Mouse (Mus musculus): ENCODE results near the gene D10Wsu102e. TPM values are rescaled to one million over a fixed set of nuclear protein-coding genes. Genes with fewer than 3 reads are reported as not detected.
"Not testable (repeated sequence)": the region's sequence is repeated elsewhere in the genome, so short reads cannot be mapped to it uniquely, and the experiment has no call there.

Gene D10Wsu102e
- polyA plus RNA-seq, 1 experiment: 0.54 TPM

DNA sequence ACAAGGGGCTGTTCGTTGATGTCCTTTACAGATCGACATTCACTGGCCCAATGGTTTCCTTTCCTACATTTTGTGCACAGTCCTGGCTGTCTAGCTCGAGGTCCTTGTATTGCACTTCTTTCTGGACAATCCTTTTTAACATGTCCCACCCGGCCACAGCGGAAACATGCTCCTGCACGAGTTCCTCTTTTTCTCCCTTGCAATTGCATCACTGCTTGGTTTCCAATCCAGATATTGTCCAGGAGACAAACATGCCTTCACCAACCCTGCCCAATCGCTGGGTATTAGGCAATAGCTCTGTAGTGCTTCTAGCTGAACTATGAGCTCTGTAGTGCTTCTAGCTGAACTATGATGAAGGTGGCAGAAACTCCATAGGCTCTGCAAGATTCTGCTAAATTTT lies 88.6 kb downstream of the D10Wsu102e start:
- Histone ChIP-seq H3K27ac (ENCODE audit: insufficient read depth, low read depth, low read length) (no peak overlapping the region), H3K4me3 (ENCODE audit: insufficient read depth, low read length) (no peak overlapping the region), H3K4me1 (ENCODE audit: control insufficient read depth, insufficient read depth, low read length) (no peaks in the 10 kb centered on the region)
- TF ChIP-seq CTCF (IDR thresholded peaks at IDR 0.05; ENCODE audit: low read depth, low read length) (no peak), POLR2A (IDR thresholded peaks at IDR 0.05; ENCODE audit: borderline replicate concordance, low read depth, low read length) (no peak)

DNA sequence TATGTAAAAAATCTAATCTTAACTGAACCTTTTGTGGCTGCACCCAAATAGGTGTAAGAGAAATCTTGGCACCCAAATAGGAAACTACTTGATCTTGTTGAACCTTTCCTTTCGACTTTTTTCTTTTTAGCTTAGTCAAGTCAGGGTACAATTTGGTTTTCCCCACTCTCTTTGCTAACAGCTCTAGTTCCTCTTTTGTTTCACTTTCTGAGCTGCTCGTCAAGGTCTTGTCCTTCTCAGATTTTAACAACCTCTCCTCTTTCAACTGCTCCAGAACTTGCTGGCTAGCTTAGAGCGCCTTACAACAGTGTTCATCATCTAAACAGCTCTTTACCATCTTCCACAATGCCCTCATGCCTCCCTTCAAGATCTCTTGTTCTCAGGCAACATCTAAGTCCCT lies 97.5 kb downstream of the D10Wsu102e start:
- no peaks in the 10 kb centered on the region for H3K4me1 ChIP-seq (ENCODE audit: control insufficient read depth, insufficient read depth, low read length)
- TF ChIP-seq POLR2A (IDR thresholded peaks at IDR 0.05; ENCODE audit: borderline replicate concordance, low read depth, low read length): no peak
- no peak for TF ChIP-seq CTCF (IDR thresholded peaks at IDR 0.05; ENCODE audit: low read depth, low read length)
- H3K27ac ChIP-seq (ENCODE audit: insufficient read depth, low read depth, low read length): no peak overlapping the region

DNA sequence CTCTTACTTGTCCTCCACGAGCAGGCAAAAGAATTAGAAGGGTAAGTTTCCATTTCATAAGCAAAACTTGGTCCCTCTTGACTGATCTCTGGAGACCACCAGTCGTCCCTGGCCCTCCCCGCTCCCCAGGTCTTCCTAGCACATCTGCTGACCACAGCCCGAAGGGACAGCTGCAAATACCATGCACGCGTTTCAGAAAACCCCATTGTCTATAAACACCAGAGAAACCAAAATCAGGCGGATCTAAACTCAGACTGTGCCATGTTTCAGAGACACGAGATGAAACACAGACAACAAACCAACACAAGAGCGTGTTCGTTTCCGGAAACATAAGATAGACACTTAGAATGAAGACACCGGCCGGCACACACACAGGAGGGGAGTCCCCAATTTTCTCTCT lies 115.2 kb downstream of the D10Wsu102e start:
- no peaks in the 10 kb centered on the region for H3K4me1 ChIP-seq (ENCODE audit: control insufficient read depth, insufficient read depth, low read length)
- no peak for TF ChIP-seq POLR2A (IDR thresholded peaks at IDR 0.05; ENCODE audit: borderline replicate concordance, low read depth, low read length)
- TF ChIP-seq CTCF (IDR thresholded peaks at IDR 0.05; ENCODE audit: low read depth, low read length): no peak
- no peak overlapping the region for H3K27ac ChIP-seq (ENCODE audit: insufficient read depth, low read depth, low read length)
- no peak overlapping the region for H3K4me3 ChIP-seq (ENCODE audit: insufficient read depth, low read length)

More for the DNA sequence above, 97.5 kb downstream of the D10Wsu102e start:
- no peak overlapping the region for H3K4me3 ChIP-seq (ENCODE audit: insufficient read depth, low read length)

GRCm38 (mm10) chr10:83477286-83477685 lies 117.3 kb downstream of the D10Wsu102e start:
- TF ChIP-seq POLR2A (IDR thresholded peaks at IDR 0.05; ENCODE audit: borderline replicate concordance, low read depth, low read length) (no peak), CTCF (IDR thresholded peaks at IDR 0.05; ENCODE audit: low read depth, low read length) (no peak)
- H3K4me1 ChIP-seq (ENCODE audit: control insufficient read depth, insufficient read depth, low read length): no peaks in the 10 kb centered on the region
- H3K4me3 ChIP-seq (ENCODE audit: insufficient read depth, low read length): no peak overlapping the region
- no peak overlapping the region for H3K27ac ChIP-seq (ENCODE audit: insufficient read depth, low read depth, low read length)

GRCm38 (mm10) chr10:83490506-83490905 lies 130.5 kb downstream of the D10Wsu102e start:
- no peak overlapping the region for H3K27ac ChIP-seq (ENCODE audit: insufficient read depth, low read depth, low read length)
- TF ChIP-seq CTCF (IDR thresholded peaks at IDR 0.05; ENCODE audit: low read depth, low read length): no peak
- H3K4me1 ChIP-seq (ENCODE audit: control insufficient read depth, insufficient read depth, low read length): no peaks in the 10 kb centered on the region
- H3K4me3 ChIP-seq (ENCODE audit: insufficient read depth, low read length): no peak overlapping the region

DNA sequence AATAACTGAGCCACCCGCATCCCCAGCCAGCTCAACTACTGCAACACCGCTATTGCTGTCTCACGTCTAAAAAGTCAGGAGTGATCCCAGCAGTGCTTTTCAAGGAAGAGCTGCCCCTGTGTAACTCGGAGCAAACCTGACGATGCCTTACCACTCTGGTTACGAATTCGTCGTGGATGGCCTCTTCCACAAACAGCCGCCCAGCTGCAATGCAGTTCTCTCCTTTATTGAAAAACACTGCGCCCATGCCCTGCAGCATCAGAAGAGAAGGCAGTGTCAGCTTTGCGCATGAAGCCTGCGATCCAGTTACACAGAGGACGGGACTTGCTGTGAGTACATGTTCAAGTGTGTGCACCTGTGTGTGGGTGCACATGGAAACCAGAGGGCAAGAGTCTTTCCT lies 137.3 kb downstream of the D10Wsu102e start:
- no peak for TF ChIP-seq CTCF (IDR thresholded peaks at IDR 0.05; ENCODE audit: low read depth, low read length)
- no peak for TF ChIP-seq POLR2A (IDR thresholded peaks at IDR 0.05; ENCODE audit: borderline replicate concordance, low read depth, low read length)
- H3K4me3 ChIP-seq (ENCODE audit: insufficient read depth, low read length): no peak overlapping the region
- no peak overlapping the region for H3K27ac ChIP-seq (ENCODE audit: insufficient read depth, low read depth, low read length)
- H3K4me1 ChIP-seq (ENCODE audit: control insufficient read depth, insufficient read depth, low read length): no peaks in the 10 kb centered on the region

DNA sequence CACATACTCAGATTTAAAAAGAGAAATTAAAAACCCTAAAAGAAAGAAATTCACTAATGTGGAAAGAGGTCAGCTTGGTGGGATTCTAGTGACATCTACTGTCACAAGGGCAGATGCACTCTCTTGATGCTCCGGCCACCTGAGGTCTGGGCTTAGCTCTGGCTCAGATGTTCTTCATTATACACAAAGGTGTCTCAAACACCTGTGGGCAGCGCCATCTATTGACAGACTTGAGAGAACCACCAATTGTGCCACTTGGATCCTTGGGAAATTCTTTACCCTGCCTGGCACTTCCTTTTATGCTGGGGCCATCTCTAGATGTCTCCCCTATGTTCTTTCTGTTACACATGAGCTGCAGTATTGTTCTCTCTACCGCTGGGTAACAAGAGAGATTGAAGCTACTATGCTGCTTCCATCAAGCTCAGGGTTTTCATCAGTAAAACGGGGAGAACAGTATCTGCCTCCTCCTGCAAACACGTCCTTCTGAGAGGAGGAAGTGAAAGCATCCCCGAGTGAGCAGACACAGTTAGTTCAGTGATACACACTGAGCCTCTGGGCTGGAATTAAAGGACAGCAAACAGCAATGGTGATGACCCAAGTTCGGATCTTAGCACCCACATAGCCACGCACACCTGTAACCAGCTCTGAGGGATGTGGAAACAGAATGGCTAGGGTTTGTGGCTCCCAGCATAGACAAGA lies 149.1 kb downstream of the D10Wsu102e start:
- no peaks in the 10 kb centered on the region for H3K4me1 ChIP-seq (ENCODE audit: control insufficient read depth, insufficient read depth, low read length)
- peak; percentile 80 for TF ChIP-seq CTCF (IDR thresholded peaks at IDR 0.05; ENCODE audit: low read depth, low read length)
- TF ChIP-seq POLR2A (IDR thresholded peaks at IDR 0.05; ENCODE audit: borderline replicate concordance, low read depth, low read length): no peak
- H3K4me3 ChIP-seq (ENCODE audit: insufficient read depth, low read length): no peak overlapping the region
- no peak overlapping the region for H3K27ac ChIP-seq (ENCODE audit: insufficient read depth, low read depth, low read length)

DNA sequence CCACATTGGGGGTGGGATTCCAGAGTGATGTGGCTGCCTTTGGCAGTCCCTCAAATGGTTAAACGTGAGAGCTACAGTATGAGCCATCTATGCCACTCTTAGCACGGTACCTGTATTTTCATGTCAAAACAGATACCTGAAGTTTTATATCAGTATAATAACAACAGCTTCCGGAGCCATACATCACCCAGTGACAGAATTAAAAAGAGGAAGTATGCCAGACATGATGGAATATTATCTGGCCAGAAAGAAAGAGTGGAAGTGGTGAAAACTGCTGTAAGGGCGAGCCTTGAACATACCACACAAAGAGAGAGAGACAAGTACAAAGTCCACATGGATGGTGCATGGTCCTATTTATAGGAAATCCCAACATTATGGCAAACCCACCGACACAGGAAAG lies 151.3 kb downstream of the D10Wsu102e start:
- TF ChIP-seq CTCF (IDR thresholded peaks at IDR 0.05; ENCODE audit: low read depth, low read length) (no peak), POLR2A (IDR thresholded peaks at IDR 0.05; ENCODE audit: borderline replicate concordance, low read depth, low read length) (no peak)
- Histone ChIP-seq H3K27ac (ENCODE audit: insufficient read depth, low read depth, low read length) (no peak overlapping the region), H3K4me3 (ENCODE audit: insufficient read depth, low read length) (no peak overlapping the region), H3K4me1 (ENCODE audit: control insufficient read depth, insufficient read depth, low read length) (no peaks in the 10 kb centered on the region)

GRCm38 (mm10) chr10:83513736-83514135 lies 153.7 kb downstream of the D10Wsu102e start:
- no peak for TF ChIP-seq CTCF (IDR thresholded peaks at IDR 0.05; ENCODE audit: low read depth, low read length)
- TF ChIP-seq POLR2A (IDR thresholded peaks at IDR 0.05; ENCODE audit: borderline replicate concordance, low read depth, low read length): no peak
- Histone ChIP-seq H3K4me1 (ENCODE audit: control insufficient read depth, insufficient read depth, low read length) (no peaks in the 10 kb centered on the region), H3K27ac (ENCODE audit: insufficient read depth, low read depth, low read length) (no peak overlapping the region), H3K4me3 (ENCODE audit: insufficient read depth, low read length) (no peak overlapping the region)

- TF ChIP-seq POLR2A (IDR thresholded peaks at IDR 0.05; ENCODE audit: borderline replicate concordance, low read depth, low read length) (no peak), CTCF (IDR thresholded peaks at IDR 0.05; ENCODE audit: low read depth, low read length) (no peak)
- no peak overlapping the region for H3K27ac ChIP-seq (ENCODE audit: insufficient read depth, low read depth, low read length)
- no peaks in the 10 kb centered on the region for H3K4me1 ChIP-seq (ENCODE audit: control insufficient read depth, insufficient read depth, low read length)
- H3K4me3 ChIP-seq (ENCODE audit: insufficient read depth, low read length): no peak overlapping the region
Observed at GRCm38 (mm10) chr10:83520990-83521389, 161.0 kb downstream of the D10Wsu102e start.

- not testable (repeated sequence) for H3K27ac ChIP-seq (ENCODE audit: insufficient read depth, low read depth, low read length); H3K4me3 ChIP-seq (ENCODE audit: insufficient read depth, low read length); H3K4me1 ChIP-seq (ENCODE audit: control insufficient read depth, insufficient read depth, low read length)
Observed at GRCm38 (mm10) chr10:83524238-83524637, 164.2 kb downstream of the D10Wsu102e start.

Measured in bone marrow macrophage, adult 2 months (primary cell).